Mouse (Mus musculus): Measurements from ENCODE around the gene Smarce1.
"Not testable (repeated sequence)": the region's sequence is repeated elsewhere in the genome, so short reads cannot be mapped to it uniquely, and the experiment has no call there.

Gene Smarce1

GRCm38 (mm10) chr11:99230261-99231048, at the start of gene Smarce1:
TSS of gene Smarce1 (minus strand) at chr11:99231017.
- peak; percentile 79 to 80 for DNase-seq

GRCm38 (mm10) chr11:99279986-99280385, 49.2 kb upstream of the Smarce1 start:
- DNase-seq: no peak

GRCm38 (mm10) chr11:99276786-99277185, 46.0 kb upstream of the Smarce1 start:
- DNase-seq: no peak

GRCm38 (mm10) chr11:99275624-99276023, 44.8 kb upstream of the Smarce1 start:
- DNase-seq: no peak

- no peak for DNase-seq
Observed at GRCm38 (mm10) chr11:99272721-99273120, 41.9 kb upstream of the Smarce1 start.

GRCm38 (mm10) chr11:99269192-99269591, 38.4 kb upstream of the Smarce1 start:
- DNase-seq: no peak

GRCm38 (mm10) chr11:99265796-99266195, 35.0 kb upstream of the Smarce1 start:
- DNase-seq: no peak

- no peak for DNase-seq
Observed at GRCm38 (mm10) chr11:99265220-99265619, 34.4 kb upstream of the Smarce1 start.

GRCm38 (mm10) chr11:99256213-99256612, 25.4 kb upstream of the Smarce1 start:
- DNase-seq: no peak

- peak; percentile 10 to 21 for DNase-seq
Observed at GRCm38 (mm10) chr11:99255316-99255715, 24.5 kb upstream of the Smarce1 start.

GRCm38 (mm10) chr11:99253893-99254292, 23.1 kb upstream of the Smarce1 start:
- no peak for DNase-seq

- DNase-seq: no peak
Observed at GRCm38 (mm10) chr11:99252671-99253070, 21.9 kb upstream of the Smarce1 start.

GRCm38 (mm10) chr11:99250666-99251065, 19.8 kb upstream of the Smarce1 start:
- DNase-seq: no peak

- no peak for DNase-seq
Observed at GRCm38 (mm10) chr11:99250241-99250640, 19.4 kb upstream of the Smarce1 start.

- DNase-seq: peak in 1 of 2 experiments; percentile 19
Observed at GRCm38 (mm10) chr11:99249115-99249514, 18.3 kb upstream of the Smarce1 start.

- DNase-seq: no peak
Observed at GRCm38 (mm10) chr11:99247916-99248315, 17.1 kb upstream of the Smarce1 start.

- DNase-seq: not testable (repeated sequence)
Observed at GRCm38 (mm10) chr11:99244519-99244918, 13.7 kb upstream of the Smarce1 start.

GRCm38 (mm10) chr11:99243820-99244374, 13.1 kb upstream of the Smarce1 start, which contains the start of gene Krt222:
TSS of gene Krt222 (minus strand) at chr11:99244085.
- DNase-seq: no peak

GRCm38 (mm10) chr11:99243200-99243819, 12.5 kb upstream of the Smarce1 start:
- DNase-seq: no peak

GRCm38 (mm10) chr11:99242056-99242455, 11.2 kb upstream of the Smarce1 start:
- no peak for DNase-seq

GRCm38 (mm10) chr11:99238468-99238867, 7.7 kb upstream of the Smarce1 start:
- peak; percentile 69 to 83 for DNase-seq

- DNase-seq: no peak
Observed at GRCm38 (mm10) chr11:99231049-99231816, 416 bp upstream of the Smarce1 start.

GRCm38 (mm10) chr11:99229641-99230260, 1.1 kb downstream of the Smarce1 start:
- DNase-seq: no peak

Data from thymus, postnatal 36 days (tissue).